Mouse (Mus musculus): ENCODE results near the gene Ctbp1. TPM values are rescaled to one million over a fixed set of nuclear protein-coding genes. Genes with fewer than 3 reads are reported as not detected.

The Ctbp1 gene
- polyA plus RNA-seq, 1 experiment from 2014 or later: 569 TPM

- no peaks in the 10 kb centered on the region for H3K27me3 ChIP-seq (replicated peaks)
- H3K9me3 ChIP-seq: no peaks in the 10 kb centered on the region
- no peak overlapping the region for H3K4me2 ChIP-seq (replicated peaks)
- H3K9ac ChIP-seq: no peak overlapping the region
- no peaks in the 10 kb centered on the region; the same call in 1 of the 2 replicates for H3K4me1 ChIP-seq
- H3K4me3 ChIP-seq: no peak overlapping the region
- ATAC-seq (ENCODE audit: low FRiP score, low read depth): no peak
- H3K27ac ChIP-seq: no peak overlapping the region
- 73% methylated on average over 3 of the region's 3 CpGs for WGBS
- peaks cover 17% of the 10 kb centered on the region; the same call in 1 of the 2 replicates for H3K36me3 ChIP-seq
Observed at GRCm38 (mm10) chr5:33238256-33238645, 36.5 kb downstream of the Ctbp1 start.

- ATAC-seq (ENCODE audit: low FRiP score, low read depth): no peak
- Histone ChIP-seq H3K4me2 (replicated peaks) (no peak overlapping the region), H3K9me3 (no peaks in the 10 kb centered on the region), H3K36me3 (peaks cover 11% of the 10 kb centered on the region; the same call in 1 of the 2 replicates), H3K4me3 (no peak overlapping the region), H3K27ac (no peak overlapping the region), H3K4me1 (no peaks in the 10 kb centered on the region; the same call in 1 of the 2 replicates), H3K9ac (no peak overlapping the region), H3K27me3 (replicated peaks) (no peaks in the 10 kb centered on the region)
- WGBS: 92% methylated on average over 11 of the region's 11 CpGs
Observed at GRCm38 (mm10) chr5:33237600-33238255, 37.1 kb downstream of the Ctbp1 start.

GRCm38 (mm10) chr5:33234391-33235031 lies 40.3 kb downstream of the Ctbp1 start:
- Histone ChIP-seq H3K27me3 (replicated peaks) (no peaks in the 10 kb centered on the region), H3K27ac (no peak overlapping the region), H3K4me1 (no peaks in the 10 kb centered on the region; the same call in 1 of the 2 replicates), H3K4me3 (no peak overlapping the region), H3K9ac (no peak overlapping the region), H3K36me3 (no peaks in the 10 kb centered on the region), H3K9me3 (no peaks in the 10 kb centered on the region), H3K4me2 (replicated peaks) (no peak overlapping the region)
- ATAC-seq (ENCODE audit: low FRiP score, low read depth): no peak
- WGBS: 76% methylated on average over 13 of the region's 13 CpGs

GRCm38 (mm10) chr5:33232791-33233190 lies 42.0 kb downstream of the Ctbp1 start:
- H3K4me2 ChIP-seq (replicated peaks): no peak overlapping the region
- no peaks in the 10 kb centered on the region for H3K27me3 ChIP-seq (replicated peaks)
- H3K9me3 ChIP-seq: no peaks in the 10 kb centered on the region
- no peak overlapping the region for H3K4me3 ChIP-seq
- no peak overlapping the region for H3K9ac ChIP-seq
- H3K27ac ChIP-seq: no peak overlapping the region
- no peaks in the 10 kb centered on the region; the same call in 1 of the 2 replicates for H3K4me1 ChIP-seq
- 87% methylated on average over 5 of the region's 5 CpGs for WGBS
- no peak for ATAC-seq (ENCODE audit: low FRiP score, low read depth)
- H3K36me3 ChIP-seq: no peaks in the 10 kb centered on the region

GRCm38 (mm10) chr5:33230285-33230684 lies 44.5 kb downstream of the Ctbp1 start:
- 62% methylated on average over 5 of the region's 5 CpGs for WGBS
- H3K36me3 ChIP-seq: no peaks in the 10 kb centered on the region
- H3K27ac ChIP-seq: no peak overlapping the region
- H3K9me3 ChIP-seq: no peaks in the 10 kb centered on the region
- no peak overlapping the region for H3K4me3 ChIP-seq
- no peaks in the 10 kb centered on the region for H3K27me3 ChIP-seq (replicated peaks)
- ATAC-seq (ENCODE audit: low FRiP score, low read depth): no peak
- no peaks in the 10 kb centered on the region for H3K4me1 ChIP-seq
- no peak overlapping the region for H3K4me2 ChIP-seq (replicated peaks)
- H3K9ac ChIP-seq: no peak overlapping the region

- Histone ChIP-seq H3K4me1 (no peaks in the 10 kb centered on the region), H3K27me3 (replicated peaks) (no peaks in the 10 kb centered on the region), H3K27ac (no peak overlapping the region), H3K4me3 (no peak overlapping the region), H3K4me2 (replicated peaks) (no peak overlapping the region), H3K9me3 (no peaks in the 10 kb centered on the region), H3K36me3 (no peaks in the 10 kb centered on the region), H3K9ac (no peak overlapping the region)
- ATAC-seq (ENCODE audit: low FRiP score, low read depth): no peak
- 76% methylated on average over 5 of the region's 5 CpGs for WGBS
Observed at GRCm38 (mm10) chr5:33228428-33228827, 46.4 kb downstream of the Ctbp1 start.

- 87% methylated on average over 5 of the region's 5 CpGs for WGBS
- H3K27ac ChIP-seq: no peak overlapping the region
- H3K4me2 ChIP-seq (replicated peaks): no peak overlapping the region
- no peaks in the 10 kb centered on the region for H3K27me3 ChIP-seq (replicated peaks)
- no peaks in the 10 kb centered on the region for H3K9me3 ChIP-seq
- no peaks in the 10 kb centered on the region for H3K4me1 ChIP-seq
- no peak overlapping the region for H3K4me3 ChIP-seq
- no peaks in the 10 kb centered on the region for H3K36me3 ChIP-seq
- no peak for ATAC-seq (ENCODE audit: low FRiP score, low read depth)
- H3K9ac ChIP-seq: no peak overlapping the region
Observed at GRCm38 (mm10) chr5:33225673-33226072, 49.1 kb downstream of the Ctbp1 start.

GRCm38 (mm10) chr5:33224491-33224890 lies 50.3 kb downstream of the Ctbp1 start:
- peaks cover 4% of the 10 kb centered on the region; the same call in 1 of the 2 replicates for H3K4me1 ChIP-seq
- WGBS: 80% methylated on average over 7 of the region's 7 CpGs
- H3K9ac ChIP-seq: no peak overlapping the region
- no peak for ATAC-seq (ENCODE audit: low FRiP score, low read depth)
- H3K4me3 ChIP-seq: no peak overlapping the region
- H3K4me2 ChIP-seq (replicated peaks): no peak overlapping the region
- H3K9me3 ChIP-seq: no peaks in the 10 kb centered on the region
- no peak overlapping the region for H3K27ac ChIP-seq
- H3K27me3 ChIP-seq (replicated peaks): no peaks in the 10 kb centered on the region
- no peaks in the 10 kb centered on the region for H3K36me3 ChIP-seq

GRCm38 (mm10) chr5:33222841-33223744 lies 51.7 kb downstream of the Ctbp1 start:
- WGBS: 72% methylated on average over 9 of the region's 9 CpGs
- no peaks in the 10 kb centered on the region for H3K27me3 ChIP-seq (replicated peaks)
- no peak for ATAC-seq (ENCODE audit: low FRiP score, low read depth)
- no peak overlapping the region for H3K9ac ChIP-seq
- no peaks in the 10 kb centered on the region for H3K36me3 ChIP-seq
- peaks cover 7% of the 10 kb centered on the region for H3K4me1 ChIP-seq
- no peak overlapping the region for H3K27ac ChIP-seq
- H3K4me3 ChIP-seq: no peak overlapping the region
- H3K4me2 ChIP-seq (replicated peaks): no peak overlapping the region
- H3K9me3 ChIP-seq: no peaks in the 10 kb centered on the region

- Histone ChIP-seq H3K27ac (no peak overlapping the region), H3K27me3 (replicated peaks) (no peaks in the 10 kb centered on the region), H3K4me3 (no peak overlapping the region), H3K4me2 (replicated peaks) (no peak overlapping the region), H3K36me3 (no peaks in the 10 kb centered on the region), H3K4me1 (peaks cover 14% of the 10 kb centered on the region), H3K9ac (no peak overlapping the region), H3K9me3 (no peaks in the 10 kb centered on the region)
- WGBS: 72% methylated on average over 6 of the region's 6 CpGs
- ATAC-seq (ENCODE audit: low FRiP score, low read depth): no peak
Observed at GRCm38 (mm10) chr5:33222389-33222788, 52.4 kb downstream of the Ctbp1 start.

- H3K4me1 ChIP-seq: peaks cover 14% of the 10 kb centered on the region
- ATAC-seq (ENCODE audit: low FRiP score, low read depth): no peak
- H3K4me2 ChIP-seq (replicated peaks): no peak overlapping the region
- no peak overlapping the region for H3K4me3 ChIP-seq
- H3K9ac ChIP-seq: no peak overlapping the region
- H3K36me3 ChIP-seq: no peaks in the 10 kb centered on the region
- WGBS: 67% methylated on average over 10 of the region's 10 CpGs
- H3K9me3 ChIP-seq: no peaks in the 10 kb centered on the region
- H3K27me3 ChIP-seq (replicated peaks): no peaks in the 10 kb centered on the region
- no peak overlapping the region for H3K27ac ChIP-seq
Observed at GRCm38 (mm10) chr5:33220350-33221044, 54.3 kb downstream of the Ctbp1 start.

- Histone ChIP-seq H3K9ac (no peak overlapping the region), H3K4me2 (replicated peaks) (no peak overlapping the region), H3K4me1 (peaks cover 14% of the 10 kb centered on the region), H3K9me3 (no peaks in the 10 kb centered on the region), H3K27me3 (replicated peaks) (no peaks in the 10 kb centered on the region), H3K4me3 (no peak overlapping the region), H3K27ac (no peak overlapping the region), H3K36me3 (no peaks in the 10 kb centered on the region)
- ATAC-seq (ENCODE audit: low FRiP score, low read depth): no peak
- 91% methylated on average over 4 of the region's 4 CpGs for WGBS
Observed at GRCm38 (mm10) chr5:33219831-33220230, 55.0 kb downstream of the Ctbp1 start.

All from neural tube, embryonic 12.5 days (tissue).